Mouse (Mus musculus) urinary bladder, postnatal 0 days (tissue): ENCODE measurements around the gene Rorc. TPM values are rescaled to one million over a fixed set of nuclear protein-coding genes. Genes with fewer than 3 reads are reported as not detected.

ENCODE experiments used
- polyA plus RNA-seq: library from polyadenylated mRNA; unstranded; fragments of >200 nt; fragmentation: Nextera tagmentation; extraction: Ambion mirVana; gene quantifications from 2 replicates; pipeline ENCODE4 v1.2.1, GENCODE M21; 2015

The Rorc gene
- polyA plus RNA-seq = 0.60 and 0.75 TPM in 2 replicates

DNA sequence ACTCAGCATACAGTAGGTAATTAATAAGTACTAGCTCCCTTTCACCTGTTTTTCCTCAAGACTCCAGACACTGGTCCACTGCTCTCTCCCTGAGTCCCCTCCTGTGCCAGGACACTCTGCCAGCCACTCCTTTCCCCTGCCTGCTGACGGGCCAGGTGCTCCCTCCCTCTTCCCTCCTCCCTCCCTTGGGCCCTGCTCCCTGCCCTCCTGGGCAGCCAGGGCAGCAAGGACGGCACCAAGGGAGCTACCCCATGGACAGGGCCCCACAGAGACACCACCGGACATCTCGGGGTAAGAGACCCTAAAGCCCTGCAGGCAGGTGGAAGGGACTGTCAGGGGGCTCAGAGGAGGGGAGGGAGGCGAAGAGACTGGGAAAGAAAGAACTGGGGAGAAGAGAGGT lies at the start of gene Rorc:
TSS of gene Rorc (plus strand) at position 154 of the 400 bp plus-strand sequence.

DNA sequence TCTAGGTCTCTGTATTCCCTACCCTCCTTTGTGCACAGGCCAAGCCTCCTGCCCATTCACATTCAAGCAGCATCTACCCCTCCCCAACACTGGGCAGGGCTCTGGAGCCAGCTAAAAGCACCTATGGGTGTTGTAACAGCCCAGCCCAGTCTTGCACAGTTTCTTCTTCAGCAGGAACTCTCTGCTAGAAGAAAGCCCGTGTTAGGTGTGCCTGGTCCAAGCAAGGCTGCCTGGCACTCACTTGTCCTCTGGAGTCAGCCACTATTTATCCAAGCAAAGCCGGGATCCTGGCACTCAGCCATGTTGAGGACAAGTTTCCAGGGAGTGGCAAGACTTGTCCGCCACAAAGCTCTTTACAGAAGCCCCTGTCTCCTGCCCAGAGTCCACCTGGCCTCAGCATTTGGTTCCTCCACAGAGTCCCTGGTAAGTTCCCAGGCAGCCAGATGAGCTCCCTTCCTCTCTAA lies 30.6 kb upstream of the Rorc start, which contains the start of gene Them5:
TSS of gene Them5 (plus strand) at position 141 of the 464 bp plus-strand sequence.

DNA sequence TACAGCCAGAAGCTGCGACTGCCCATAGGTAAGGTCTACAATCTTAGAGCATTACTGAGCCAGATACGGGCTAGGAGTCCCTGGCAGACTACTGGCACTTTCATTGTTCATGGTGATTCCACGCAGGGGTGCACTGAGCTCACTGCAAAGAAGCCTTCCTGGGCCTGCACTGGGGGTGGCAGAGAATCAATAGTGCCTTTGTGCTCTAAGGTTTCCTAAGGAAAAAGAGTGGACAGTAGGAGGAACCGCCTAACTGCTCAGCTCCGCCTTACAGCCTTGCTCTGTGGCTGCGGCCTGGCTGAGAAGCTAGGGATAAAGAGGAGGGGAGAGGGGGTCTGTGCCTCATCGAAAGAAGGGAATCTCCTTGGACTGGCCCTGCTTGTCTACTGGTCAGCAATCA lies 10.5 kb upstream of the Rorc start, which contains the start of gene C2cd4d:
TSS of gene C2cd4d (plus strand) at position 301 of the 400 bp plus-strand sequence.

DNA sequence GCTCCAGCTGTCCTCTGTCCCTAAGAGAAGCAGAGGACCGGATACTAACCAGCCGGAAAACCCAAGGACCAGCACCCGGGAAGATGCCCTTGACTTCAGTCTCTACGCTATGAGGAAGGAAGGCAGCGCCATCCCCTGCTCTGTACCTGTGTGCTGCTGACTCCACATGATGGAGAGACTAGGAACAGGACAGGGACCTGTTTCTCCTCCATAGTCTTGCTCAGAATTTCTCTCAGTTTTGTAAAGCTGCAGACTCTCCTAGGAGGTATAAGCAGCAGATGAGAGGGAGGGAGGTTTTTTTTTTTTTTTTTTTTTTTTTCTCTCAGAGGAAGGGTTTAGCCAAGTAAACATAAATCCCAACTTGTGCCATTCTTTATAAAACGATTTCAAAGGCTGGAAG lies 25.6 kb downstream of the Rorc start, which contains the start of gene Lingo4:
TSS of gene Lingo4 (plus strand) at position 301 of the 400 bp plus-strand sequence.

DNA sequence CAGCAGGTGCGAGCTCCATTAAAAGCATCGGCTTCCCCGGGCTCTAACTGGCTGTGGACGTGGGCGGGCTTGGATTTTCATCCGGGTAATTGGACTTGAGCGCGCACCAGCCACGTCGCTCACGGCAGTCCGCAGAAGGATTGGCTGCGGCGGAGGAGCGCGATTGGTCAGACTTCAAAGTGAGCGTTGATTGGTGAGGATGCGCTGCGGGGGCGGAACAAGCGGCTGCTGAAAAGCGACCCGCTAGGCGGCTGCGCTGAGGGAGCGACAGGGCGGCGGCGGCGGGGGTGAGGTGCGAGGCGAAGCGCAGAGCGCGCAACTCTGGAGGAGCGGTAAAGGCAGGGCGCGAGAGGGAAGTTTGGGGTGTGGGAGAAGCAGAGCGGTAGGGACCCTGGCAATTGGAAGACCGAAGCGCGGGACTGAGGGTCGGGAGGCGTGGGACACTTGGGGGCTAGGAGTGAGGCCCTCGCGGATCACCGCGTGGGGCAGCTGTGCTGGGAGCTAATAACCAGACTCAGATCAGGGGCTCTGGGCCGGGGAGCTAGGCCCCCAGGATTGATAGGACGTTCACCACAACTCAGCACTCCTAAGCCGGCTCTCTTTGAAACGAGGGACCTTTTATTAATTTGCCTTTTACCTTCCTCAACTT lies 40.6 kb downstream of the Rorc start, which contains the start of gene Tdrkh:
TSS of gene Tdrkh (plus strand) at position 243 of the 649 bp plus-strand sequence.

DNA sequence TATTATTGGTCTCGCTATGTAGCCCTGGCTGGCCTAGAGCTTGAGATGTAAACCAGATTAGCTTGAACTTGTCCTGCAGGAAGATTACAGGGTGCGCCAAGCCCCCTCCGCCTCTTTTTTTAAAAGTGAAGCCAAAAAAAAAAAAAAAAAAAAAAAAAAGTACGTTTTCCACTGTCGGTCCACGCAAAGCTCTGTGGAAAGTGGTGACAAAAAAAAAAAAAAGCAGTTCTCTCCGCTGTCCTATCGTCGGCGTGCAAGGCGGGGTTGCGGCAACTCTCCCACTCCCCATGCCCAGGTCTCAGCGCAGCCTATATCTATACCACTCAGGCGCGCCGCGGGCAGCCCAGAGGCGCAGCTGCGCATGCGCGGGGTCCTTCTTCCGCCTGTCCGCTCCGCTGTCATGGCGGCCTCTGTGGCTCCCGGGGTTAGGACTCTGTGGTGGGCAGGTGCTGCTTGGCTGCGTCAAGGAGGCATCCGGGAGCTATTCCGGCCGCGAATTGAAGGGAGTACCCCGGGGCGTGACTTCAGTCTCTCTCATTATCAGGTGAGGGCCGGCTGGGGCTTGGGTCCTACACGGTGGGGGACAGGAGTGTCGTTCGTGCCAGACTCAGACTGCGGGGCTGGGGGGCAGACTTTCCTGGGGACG lies 70.5 kb downstream of the Rorc start, which contains the start of gene Mrpl9:
TSS of gene Mrpl9 (plus strand) at position 368 of the 646 bp plus-strand sequence.

DNA sequence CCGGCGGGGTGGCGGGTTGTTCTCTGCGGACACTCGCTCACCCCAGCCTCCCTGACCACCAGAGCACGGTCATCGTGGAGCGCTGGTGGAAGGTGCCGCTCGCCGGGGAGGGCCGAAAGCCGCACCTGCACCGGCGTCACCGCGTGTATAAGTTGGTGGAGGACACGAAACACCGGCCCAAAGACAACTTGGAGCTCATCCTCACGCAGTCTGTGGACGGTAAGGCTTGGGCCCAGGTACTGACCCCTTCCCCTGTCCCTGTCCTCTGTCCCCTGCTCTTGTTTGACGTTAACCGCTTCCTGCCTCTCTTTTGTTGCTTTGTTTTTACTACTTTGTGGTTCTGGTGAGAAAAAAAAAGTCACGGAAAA lies 71.0 kb downstream of the Rorc start, which contains the start of gene Oaz3:
TSS of gene Oaz3 (minus strand) at position 319 of the 368 bp plus-strand sequence.

Other genes with a start within 250 kb of the Rorc start
- not detected in 2 replicates for gene Gm10696, start 194.6 kb upstream of the Rorc start, polyA plus RNA-seq
- gene Gm5286, start 176.1 kb upstream of the Rorc start, polyA plus RNA-seq = not detected in 2 replicates
- gene Gm4778, start 108.8 kb upstream of the Rorc start, polyA plus RNA-seq = not detected in 2 replicates
- gene Them4, start 62.7 kb upstream of the Rorc start, polyA plus RNA-seq = 7.2 and 7.6 TPM in 2 replicates
- gene Them5, start 30.7 kb upstream of the Rorc start, polyA plus RNA-seq = 0.10 and 0.41 TPM in 2 replicates
- 0.39 and 0.53 TPM in 2 replicates for gene C2cd4d, start 10.4 kb upstream of the Rorc start, polyA plus RNA-seq
- gene Lingo4, start 25.7 kb downstream of the Rorc start, polyA plus RNA-seq = 0.04 TPM in 1 of 2 replicates, not detected in the other
- gene Tdrkh, start 40.5 kb downstream of the Rorc start, polyA plus RNA-seq = 4.0 and 4.4 TPM in 2 replicates
- gene Mrpl9, start 70.5 kb downstream of the Rorc start, polyA plus RNA-seq = 52.7 and 52.9 TPM in 2 replicates
- gene Oaz3, start 71.1 kb downstream of the Rorc start, polyA plus RNA-seq = 0.31 TPM in 1 of 2 replicates, not detected in the other
- 0.72 and 1.6 TPM in 2 replicates for gene Celf3, start 105.5 kb downstream of the Rorc start, polyA plus RNA-seq
- 1.7 and 3.4 TPM in 2 replicates for gene Riiad1, start 107.5 kb downstream of the Rorc start, polyA plus RNA-seq
- 21.1 and 22.2 TPM in 2 replicates for gene Snx27, start 209.9 kb downstream of the Rorc start, polyA plus RNA-seq